Mouse (Mus musculus) CH12.LX (cell line): ENCODE measurements around the gene Mtfr2.

Experiments used
- CTCF ChIP-seq, 2 experiments: IDR thresholded peaks in 1 of 2; conservative IDR thresholded peaks in 1 of 2; 2 replicates each; pipeline ENCODE4 v1.5.1; 2011 to 2012; ENCODE audit warnings: low read depth in 2 of 2, low read length in 2 of 2, improper control_type of control experiment in 1 of 2, inconsistent platforms in 1 of 2, mild to moderate bottlenecking in 1 of 2, moderate library complexity in 1 of 2
- E2F4 ChIP-seq: IDR thresholded peaks from 2 replicates; pipeline ENCODE4 v1.6.1; 2011; ENCODE audit warnings: low read depth, low read length, improper control_type of control experiment; ENCODE audit not compliant: insufficient replicate concordance
- ELF1 ChIP-seq: IDR thresholded peaks from 2 replicates; pipeline ENCODE4 v1.6.1; 2014; ENCODE audit warnings: low read depth, mild to moderate bottlenecking, inconsistent platforms, low read length, improper control_type of control experiment
- EP300 ChIP-seq: IDR thresholded peaks from 2 replicates; pipeline ENCODE4 v1.6.1; 2011; ENCODE audit warnings: low read length, improper control_type of control experiment
- HCFC1 ChIP-seq: IDR thresholded peaks from 2 replicates; pipeline ENCODE4 v1.6.1; 2012; ENCODE audit warnings: low read depth, mild to moderate bottlenecking, inconsistent platforms, low read length, improper control_type of control experiment
- MEF2A ChIP-seq: IDR thresholded peaks from 2 replicates; pipeline ENCODE4 v1.6.1; 2014; ENCODE audit warnings: low read depth, mild to moderate bottlenecking, inconsistent platforms, low read length, improper control_type of control experiment, borderline replicate concordance
- POLR2A ChIP-seq: IDR thresholded peaks from 2 replicates; pipeline ENCODE4 v1.6.1; 2011; ENCODE audit warnings: low read depth, mild to moderate bottlenecking, improper control_type of control experiment, low read length
- TBP ChIP-seq: conservative IDR thresholded peaks from 2 replicates; pipeline ENCODE4 v1.6.1; 2011; ENCODE audit warnings: low read depth, low read length, improper control_type of control experiment
- TCF12 ChIP-seq: IDR thresholded peaks from 2 replicates; pipeline ENCODE4 v1.6.1; 2014; ENCODE audit warnings: low read depth, mild to moderate bottlenecking, inconsistent platforms, low read length, improper control_type of control experiment
- UBTF ChIP-seq: IDR thresholded peaks from 2 replicates; pipeline ENCODE4 v1.6.1; 2012; ENCODE audit warnings: low read depth, mild to moderate bottlenecking, inconsistent platforms, low read length, improper control_type of control experiment, moderate library complexity
- ZKSCAN1 ChIP-seq: IDR thresholded peaks from 2 replicates; pipeline ENCODE4 v1.6.1; 2012; ENCODE audit warnings: low read depth, inconsistent platforms, low read length, improper control_type of control experiment, borderline replicate concordance
- ZNF384 ChIP-seq: IDR thresholded peaks from 2 replicates; pipeline ENCODE4 v1.6.1; 2012; ENCODE audit warnings: low read depth, low read length, improper control_type of control experiment, inconsistent platforms

DNA sequence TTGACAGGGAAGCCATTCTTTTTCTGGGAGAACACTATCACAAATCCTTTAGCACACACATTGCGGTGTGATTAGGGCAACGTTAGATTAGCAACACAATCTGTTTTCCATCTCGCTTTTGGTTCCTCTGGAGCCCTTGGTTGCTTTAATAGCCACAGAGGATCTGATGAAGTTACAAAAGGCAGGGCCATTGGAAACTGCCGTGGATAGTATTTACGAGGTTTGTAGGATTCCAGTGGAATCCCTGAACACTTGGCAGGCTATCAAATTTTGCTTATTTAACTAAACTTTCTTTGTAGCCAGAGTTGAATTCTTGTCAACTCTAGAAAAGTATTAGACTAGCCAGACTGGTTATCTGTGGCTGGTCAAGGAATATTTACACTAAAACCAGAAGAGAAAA is 47.2 kb downstream of the Mtfr2 start:
- TF ChIP-seq MEF2A (no peak), ELF1 (no peak), CTCF (conservative IDR thresholded peaks at IDR 0.05 in 1 of 2, IDR thresholded peaks at IDR 0.05 in 1 of 2; ENCODE audit: low read depth in 2 of 2, low read length in 2 of 2) (no peak), E2F4 (no peak), TBP (no peak), ZKSCAN1 (no peak), POLR2A (no peak), UBTF (no peak), EP300 (no peak), HCFC1 (no peak), TCF12 (no peak), ZNF384 (no peak)
